Mouse (Mus musculus) stomach, embryonic 16.5 days (tissue): Measurements from ENCODE around the gene Cdc14b. TPM values are rescaled to one million over a fixed set of nuclear protein-coding genes. Genes with fewer than 3 reads are reported as not detected.

Experiments used
- ATAC-seq: fragments of 200-750 bp; cut with Nextera tagmentation; 2 replicates; pipeline ENCODE4 v1.8.0; 2017; ENCODE audit warnings: moderate number of reproducible peaks, moderate TSS enrichment; ENCODE audit not compliant: insufficient read depth, low FRiP score
- H3K27ac ChIP-seq: fragments of 300-500 bp; sonication (generic); 2 replicates; pipeline ENCODE4 v1.5.1; 2014; ENCODE audit warnings: low read length
- H3K27me3 ChIP-seq: fragments of 300-500 bp; sonication (generic); 2 replicates; pipeline ENCODE4 v1.6.1; 2014; ENCODE audit warnings: low read length, control low read depth, mixed read lengths; ENCODE audit not compliant: control insufficient read depth, insufficient read depth
- H3K36me3 ChIP-seq: fragments of 300-500 bp; sonication (generic); 2 replicates; pipeline ENCODE4 v1.6.1; 2014; ENCODE audit warnings: low read length; ENCODE audit not compliant: control insufficient read depth, insufficient read depth
- H3K4me1 ChIP-seq: fragments of 300-500 bp; sonication (generic); 2 replicates; pipeline ENCODE4 v1.6.1; 2014; ENCODE audit warnings: low read length, control low read depth, mixed read lengths; ENCODE audit not compliant: control insufficient read depth, insufficient read depth
- H3K4me2 ChIP-seq: fragments of 300-500 bp; sonication (generic); 2 replicates; pipeline ENCODE4 v1.6.1; 2014; ENCODE audit warnings: low read depth, low read length, mixed read lengths
- H3K4me3 ChIP-seq: fragments of 300-500 bp; sonication (generic); replicated peaks from 2 replicates; pipeline ENCODE4 v1.5.1; 2014; ENCODE audit warnings: mild to moderate bottlenecking, low read length
- H3K9ac ChIP-seq: fragments of 300-500 bp; sonication (generic); 2 replicates; pipeline ENCODE4 v1.6.1; 2014; ENCODE audit warnings: low read length
- H3K9me3 ChIP-seq: fragments of 300-500 bp; sonication (generic); replicated peaks from 2 replicates; pipeline ENCODE4 v1.6.1; 2016; ENCODE audit warnings: low read length, control low read depth; ENCODE audit not compliant: control insufficient read depth
- WGBS: fragments of 180-500 bp; shearing (Covaris S2); extraction: QIAGEN DNeasy Blood & Tissue Kit; methylation state at CpG from one replicate; pipeline ENCODE4 v1.1.7; 2014; 5-methylcytosine and 5-hydroxymethylcytosine counted together
- polyA plus RNA-seq: library from polyadenylated mRNA; unstranded; fragments of >200 nt; fragmentation: Nextera tagmentation; extraction: Ambion mirVana; gene quantifications from 2 replicates; pipeline ENCODE4 v1.2.1, GENCODE M21; 2015

Gene Cdc14b
- polyA plus RNA-seq, 1 experiment from 2014 or later: 25.2 TPM

- peak overlapping the region; percentile 93 for H3K4me2 ChIP-seq
- peak; percentile 91 for ATAC-seq
- no peaks in the 10 kb centered on the region for H3K4me1 ChIP-seq
- WGBS: 1% methylated on average over 24 of the region's 24 CpGs
- H3K4me3 ChIP-seq: peak overlapping the region; percentile 64
- H3K9ac ChIP-seq: peak overlapping the region; percentile 81
- H3K36me3 ChIP-seq: no peaks in the 10 kb centered on the region
- H3K9me3 ChIP-seq: no peaks in the 10 kb centered on the region
- H3K27me3 ChIP-seq: no peaks in the 10 kb centered on the region
- H3K27ac ChIP-seq: peak overlapping the region; percentile 76
Measured at GRCm38 (mm10) chr13:64248161-64248774, 26.8 kb downstream of the Cdc14b start.

- Histone ChIP-seq H3K9me3 (no peaks in the 10 kb centered on the region), H3K27ac (0 out of 2 replicates have a peak overlapping the region, but pooled peaks have one; percentile 62), H3K36me3 (no peaks in the 10 kb centered on the region), H3K4me3 (no peak overlapping the region), H3K27me3 (no peaks in the 10 kb centered on the region), H3K9ac (no peak overlapping the region), H3K4me2 (peak overlapping the region; percentile 8; the same call in 1 of the 2 replicates), H3K4me1 (no peaks in the 10 kb centered on the region)
- no peak for ATAC-seq
- WGBS: 67% methylated on average over 12 of the region's 12 CpGs
Measured at GRCm38 (mm10) chr13:64246106-64246505, 29.0 kb downstream of the Cdc14b start.

- 68% methylated on average over 4 of the region's 4 CpGs for WGBS
- H3K9me3 ChIP-seq: no peaks in the 10 kb centered on the region
- no peaks in the 10 kb centered on the region for H3K36me3 ChIP-seq
- no peaks in the 10 kb centered on the region for H3K27me3 ChIP-seq
- no peak overlapping the region for H3K9ac ChIP-seq
- no peak overlapping the region for H3K4me3 ChIP-seq
- no peak overlapping the region for H3K4me2 ChIP-seq
- H3K4me1 ChIP-seq: no peaks in the 10 kb centered on the region
- H3K27ac ChIP-seq: no peak overlapping the region; the same call in 1 of the 2 replicates
- ATAC-seq: peak; percentile 47
Measured at GRCm38 (mm10) chr13:64244685-64245261, 30.3 kb downstream of the Cdc14b start.

- no peak overlapping the region for H3K4me2 ChIP-seq
- H3K27ac ChIP-seq: no peak overlapping the region
- H3K9ac ChIP-seq: no peak overlapping the region
- H3K4me1 ChIP-seq: no peaks in the 10 kb centered on the region
- H3K27me3 ChIP-seq: no peaks in the 10 kb centered on the region
- H3K36me3 ChIP-seq: no peaks in the 10 kb centered on the region
- no peak for ATAC-seq
- no peak overlapping the region for H3K4me3 ChIP-seq
- no peaks in the 10 kb centered on the region for H3K9me3 ChIP-seq
Measured at GRCm38 (mm10) chr13:64242721-64243120, 32.4 kb downstream of the Cdc14b start.

- no peak overlapping the region for H3K4me3 ChIP-seq
- H3K36me3 ChIP-seq: no peaks in the 10 kb centered on the region
- WGBS: 75% methylated on average over 7 of the region's 7 CpGs
- H3K4me2 ChIP-seq: no peak overlapping the region
- ATAC-seq: no peak
- no peak overlapping the region for H3K9ac ChIP-seq
- H3K9me3 ChIP-seq: no peaks in the 10 kb centered on the region
- H3K27me3 ChIP-seq: no peaks in the 10 kb centered on the region
- no peak overlapping the region for H3K27ac ChIP-seq
- H3K4me1 ChIP-seq: 0 out of 2 replicates have a peak, but pooled peaks cover 2% of the 10 kb centered on the region
Measured at GRCm38 (mm10) chr13:64240626-64241025, 34.5 kb downstream of the Cdc14b start.

GRCm38 (mm10) chr13:64237681-64238157, 37.4 kb downstream of the Cdc14b start:
- Histone ChIP-seq H3K4me2 (no peak overlapping the region), H3K9me3 (no peaks in the 10 kb centered on the region), H3K9ac (no peak overlapping the region), H3K27ac (no peak overlapping the region; the same call in 1 of the 2 replicates), H3K4me1 (0 out of 2 replicates have a peak, but pooled peaks cover 2% of the 10 kb centered on the region), H3K27me3 (no peaks in the 10 kb centered on the region), H3K36me3 (no peaks in the 10 kb centered on the region), H3K4me3 (no peak overlapping the region)
- no peak for ATAC-seq

GRCm38 (mm10) chr13:64237000-64237680, 38.0 kb downstream of the Cdc14b start:
- Histone ChIP-seq H3K4me1 (0 out of 2 replicates have a peak, but pooled peaks cover 2% of the 10 kb centered on the region), H3K27ac (no peak overlapping the region; the same call in 1 of the 2 replicates), H3K4me3 (no peak overlapping the region), H3K9ac (no peak overlapping the region), H3K4me2 (no peak overlapping the region), H3K36me3 (no peaks in the 10 kb centered on the region), H3K9me3 (no peaks in the 10 kb centered on the region), H3K27me3 (no peaks in the 10 kb centered on the region)
- 52% methylated on average over 4 of the region's 4 CpGs for WGBS
- no peak for ATAC-seq

- WGBS: 61% methylated on average over 3 of the region's 3 CpGs
- H3K4me2 ChIP-seq: no peak overlapping the region
- H3K9me3 ChIP-seq: no peaks in the 10 kb centered on the region
Measured at GRCm38 (mm10) chr13:64235777-64236176, 39.3 kb downstream of the Cdc14b start.

More at GRCm38 (mm10) chr13:64235777-64236176, 39.3 kb downstream of the Cdc14b start:
- no peaks in the 10 kb centered on the region for H3K27me3 ChIP-seq
- no peak for ATAC-seq
- no peaks in the 10 kb centered on the region for H3K36me3 ChIP-seq
- H3K4me3 ChIP-seq: no peak overlapping the region
- H3K27ac ChIP-seq: no peak overlapping the region
- no peak overlapping the region for H3K9ac ChIP-seq
- 0 out of 2 replicates have a peak, but pooled peaks cover 2% of the 10 kb centered on the region for H3K4me1 ChIP-seq
